Mouse (Mus musculus) heart, adult 2 months (tissue): Measurements from ENCODE around the gene Gtf2h3. TPM values are rescaled to one million over a fixed set of nuclear protein-coding genes. Genes with fewer than 3 reads are reported as not detected.

Experiments used
- DNase-seq, 2 experiments: peaks; one replicate each; pipeline ENCODE4 v3.0.0; 2021
- H3K27ac ChIP-seq: fragments of 200-600 bp; 2 replicates; pipeline ENCODE4 v1.8.1; 2022
- H3K27me3 ChIP-seq: fragments of 200-500 bp; 2 replicates; pipeline ENCODE4 v1.6.1; 2012; ENCODE audit warnings: mild to moderate bottlenecking, low read length, inconsistent platforms, mixed read lengths; ENCODE audit not compliant: control insufficient read depth, insufficient read depth
- H3K36me3 ChIP-seq: fragments of 200-500 bp; 2 replicates; pipeline ENCODE4 v1.6.1; 2012; ENCODE audit warnings: low read length, inconsistent platforms; ENCODE audit not compliant: control insufficient read depth, insufficient read depth
- H3K4me1 ChIP-seq: fragments of 200-500 bp; 2 replicates; pipeline ENCODE4 v1.6.1; 2011; ENCODE audit warnings: low read length; ENCODE audit not compliant: control insufficient read depth, insufficient read depth
- H3K4me3 ChIP-seq: fragments of 200-600 bp; 2 replicates; pipeline ENCODE4 v1.8.1; 2022
- H3K79me2 ChIP-seq: fragments of 200-500 bp; replicated peaks from 2 replicates; pipeline ENCODE4 v1.6.1; 2012; ENCODE audit warnings: mild to moderate bottlenecking, inconsistent platforms, low read length, moderate library complexity, mixed read lengths; ENCODE audit not compliant: control insufficient read depth, insufficient read depth
- H3K9ac ChIP-seq: fragments of 200-500 bp; 2 replicates; pipeline ENCODE4 v1.6.1; 2012; ENCODE audit warnings: low read depth, mild to moderate bottlenecking, control low read depth, inconsistent platforms, low read length, mixed read lengths
- CTCF ChIP-seq: fragments of 200-600 bp; IDR thresholded peaks from 2 replicates; pipeline ENCODE4 v1.8.1; 2022; ENCODE audit warnings: antibody characterized with exemption, mild to moderate bottlenecking, moderate library complexity
- EP300 ChIP-seq: fragments of 200-500 bp; IDR thresholded peaks from 2 replicates; pipeline ENCODE4 v1.6.1; 2011; ENCODE audit warnings: low read depth, low read length, control low read depth; ENCODE audit not compliant: insufficient read depth
- POLR2A ChIP-seq: fragments of 200-500 bp; IDR thresholded peaks from 2 replicates; pipeline ENCODE4 v1.6.1; 2011; ENCODE audit warnings: mild to moderate bottlenecking, low read depth, low read length, control low read depth; ENCODE audit not compliant: insufficient read depth
- whole genome bisulfite sequencing: fragments of 180-500 bp; shearing (Covaris S2); methylation state at CpG from one replicate; pipeline ENCODE4 v1.1.7; 2018; 5-methylcytosine and 5-hydroxymethylcytosine counted together
- intact Hi-C: fragments of 180-260 bp; cut with DNase I; formaldehyde crosslinking; loops from one replicate; pipeline ENCODE4 v1.15.1; 2025
- polyA plus RNA-seq: library from polyadenylated mRNA; depleted of rRNA; stranded (reverse); fragments of >200 nt; gene quantifications from 2 replicates; pipeline ENCODE4 v1.2.3, GENCODE M21; 2012
- total RNA-seq, 2 experiments: library from RNA; stranded (reverse); gene quantifications; 2 replicates each; pipeline ENCODE4 v1.2.3; 2021

Gtf2h3 gene
- total and polyA plus RNA-seq, 3 experiments: 19.4 to 29.0 (median 20.4) TPM

DNA sequence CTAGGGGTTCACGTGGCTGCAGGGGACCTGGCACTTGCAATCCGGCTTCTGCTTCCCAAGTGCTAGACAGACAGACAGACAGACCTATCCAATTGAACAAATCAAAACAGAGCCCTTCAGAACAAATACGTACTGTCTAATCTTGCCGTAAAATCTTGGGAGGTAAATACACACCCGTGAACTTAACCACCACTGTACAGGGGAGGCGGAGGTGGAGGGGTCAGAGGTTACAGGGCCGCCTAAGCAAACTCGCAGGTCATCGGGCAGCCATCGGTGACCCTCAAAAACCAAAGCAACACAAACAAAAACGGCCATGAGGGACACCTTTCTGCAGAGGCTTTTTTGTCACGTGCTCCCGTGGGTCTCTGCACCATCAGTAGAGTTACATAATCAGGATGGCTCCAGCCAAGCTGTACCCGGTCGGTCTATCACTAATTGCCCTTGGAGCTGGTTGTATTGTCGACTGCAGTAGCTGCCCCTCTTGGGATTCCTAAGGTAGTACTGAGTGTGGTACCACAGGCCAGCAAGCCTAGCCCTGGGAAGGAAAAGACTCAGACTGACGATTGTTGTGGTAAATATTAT is 26.2 kb downstream of the Gtf2h3 start:
- H3K4me3 ChIP-seq: no peak overlapping the region
- no peaks in the 10 kb centered on the region for H3K79me2 ChIP-seq
- H3K36me3 ChIP-seq: no peaks in the 10 kb centered on the region
- intact Hi-C loops: no loop called here
- H3K27ac ChIP-seq: no peak overlapping the region
- no peaks in the 10 kb centered on the region for H3K27me3 ChIP-seq
- H3K9ac ChIP-seq: no peak overlapping the region
- no peak for DNase-seq
- no peaks in the 10 kb centered on the region for H3K4me1 ChIP-seq
- TF ChIP-seq EP300 (no peak), CTCF (no peak), POLR2A (no peak)
- WGBS: 78% methylated on average over 17 of the region's 17 CpGs

DNA sequence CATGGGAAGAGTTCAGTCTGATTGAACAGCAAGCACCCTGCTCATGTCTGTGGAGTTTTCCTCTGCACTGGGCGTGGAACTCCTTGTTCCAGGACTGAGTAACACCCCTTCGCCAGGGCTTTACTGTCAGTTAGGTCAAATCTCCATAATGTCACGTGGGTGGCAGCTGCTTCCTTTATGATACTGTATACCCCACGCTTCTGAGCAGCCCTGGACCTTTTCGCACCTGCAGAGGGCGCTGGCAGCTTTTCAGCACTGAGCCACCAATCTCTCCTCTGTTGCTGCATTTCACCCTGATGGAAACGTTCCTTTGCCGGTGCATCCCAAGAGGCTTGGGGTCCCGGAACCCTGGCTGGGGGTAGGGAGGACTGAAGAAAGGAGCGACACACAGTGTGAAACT is 32.0 kb downstream of the Gtf2h3 start:
- Histone ChIP-seq H3K9ac (no peak overlapping the region), H3K36me3 (no peaks in the 10 kb centered on the region), H3K79me2 (no peaks in the 10 kb centered on the region), H3K27ac (no peak overlapping the region), H3K4me1 (no peaks in the 10 kb centered on the region), H3K27me3 (no peaks in the 10 kb centered on the region), H3K4me3 (no peak overlapping the region)
- TF ChIP-seq CTCF: peak; percentile 17; the same call in 1 of the 2 replicates
- no peak for TF ChIP-seq EP300
- no peak for DNase-seq
- intact Hi-C loops: no loop called here
- 76% methylated on average over 10 of the region's 10 CpGs for WGBS

- Histone ChIP-seq H3K4me1 (no peaks in the 10 kb centered on the region), H3K36me3 (no peaks in the 10 kb centered on the region), H3K27ac (peak overlapping the region; percentile 31; the same call in 1 of the 2 replicates), H3K79me2 (no peaks in the 10 kb centered on the region), H3K27me3 (no peaks in the 10 kb centered on the region), H3K9ac (no peak overlapping the region), H3K4me3 (no peak overlapping the region)
- WGBS: 41% methylated on average over 11 of the region's 11 CpGs
- no peak for DNase-seq
- TF ChIP-seq POLR2A (no peak), CTCF (no peak), EP300 (no peak)
- intact Hi-C loops: no loop called here
Measured at GRCm38 (mm10) chr5:124614709-124615108, 35.8 kb downstream of the Gtf2h3 start.

DNA sequence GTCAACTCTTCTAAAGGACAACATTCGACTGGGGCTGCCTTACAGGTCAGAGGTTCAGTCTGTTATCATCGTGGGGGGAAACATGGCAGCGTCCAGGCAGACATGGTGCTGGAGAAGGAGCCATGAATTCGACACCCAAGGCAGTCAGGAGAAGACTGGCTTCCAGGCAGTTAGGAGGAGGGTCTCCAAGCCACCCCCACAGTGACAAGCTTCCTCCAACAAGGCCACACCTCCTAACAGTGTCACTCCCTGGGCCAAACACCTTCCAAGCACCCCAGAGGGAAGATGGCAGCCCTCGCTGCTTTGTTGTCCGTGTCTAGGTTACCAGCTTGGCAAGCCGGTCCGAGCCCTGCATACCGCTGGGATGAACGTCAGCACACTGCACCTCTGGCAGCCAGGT is 39.8 kb downstream of the Gtf2h3 start:
- intact Hi-C loops: no loop called here

DNA sequence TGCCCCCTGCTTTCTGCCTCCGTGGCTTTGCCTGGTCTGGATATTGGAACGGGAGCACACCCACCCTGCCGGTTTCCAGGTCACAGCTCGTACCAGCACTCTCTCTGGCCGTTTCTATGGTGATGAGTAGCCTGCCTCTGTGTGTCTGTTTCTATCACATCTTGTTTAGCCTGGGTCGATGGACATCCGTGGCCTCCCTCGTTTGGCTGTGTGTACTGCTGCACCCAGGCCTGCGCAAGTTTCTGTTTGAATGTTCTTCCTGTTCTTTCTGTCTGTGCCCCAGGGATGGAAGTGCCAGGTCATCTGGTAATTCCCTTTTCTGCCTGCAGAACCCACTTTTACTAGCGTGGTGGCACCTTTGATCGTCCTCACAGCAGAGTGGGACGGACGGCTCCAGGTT is 42.4 kb downstream of the Gtf2h3 start:
- TF ChIP-seq POLR2A: no peak
- no peak for TF ChIP-seq EP300
- no peak for TF ChIP-seq CTCF
- intact Hi-C loops: no loop called here

More for the DNA sequence above, 39.8 kb downstream of the Gtf2h3 start:
- no peak for DNase-seq
- no peaks in the 10 kb centered on the region for H3K27me3 ChIP-seq
- no peak overlapping the region for H3K9ac ChIP-seq
- H3K79me2 ChIP-seq: no peaks in the 10 kb centered on the region
- TF ChIP-seq CTCF (no peak), POLR2A (no peak), EP300 (no peak)
- no peaks in the 10 kb centered on the region for H3K36me3 ChIP-seq
- WGBS: 78% methylated on average over 10 of the region's 10 CpGs
- no peaks in the 10 kb centered on the region for H3K4me1 ChIP-seq
- H3K27ac ChIP-seq: no peak overlapping the region
- no peak overlapping the region for H3K4me3 ChIP-seq

DNA sequence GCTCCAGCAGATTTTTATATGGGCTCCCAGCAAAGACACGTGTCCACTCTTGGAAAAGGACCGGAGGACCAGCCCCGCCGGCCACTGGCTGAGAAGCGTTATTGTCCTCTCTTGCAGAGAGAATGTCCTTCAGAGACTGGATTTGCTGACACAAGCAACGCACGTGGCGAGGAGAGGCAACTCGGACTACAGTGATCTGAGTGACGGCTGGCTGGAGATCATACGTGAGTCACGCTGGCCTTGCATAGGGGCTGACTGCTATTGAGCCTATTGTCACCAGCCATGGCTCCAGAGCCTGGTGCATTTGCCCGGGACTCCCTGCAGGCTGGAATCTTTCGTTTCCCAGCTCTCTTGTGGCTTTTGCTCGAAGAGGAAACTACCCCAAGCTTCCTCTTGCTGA is 44.0 kb downstream of the Gtf2h3 start:
- H3K4me1 ChIP-seq: no peaks in the 10 kb centered on the region
- H3K36me3 ChIP-seq: no peaks in the 10 kb centered on the region
- H3K27ac ChIP-seq: no peak overlapping the region
- H3K9ac ChIP-seq: no peak overlapping the region
- H3K79me2 ChIP-seq: no peaks in the 10 kb centered on the region
- no peaks in the 10 kb centered on the region for H3K27me3 ChIP-seq
- H3K4me3 ChIP-seq: no peak overlapping the region
- WGBS: 76% methylated on average over 15 of the region's 15 CpGs
- no peak for DNase-seq
- no peak for TF ChIP-seq POLR2A
- TF ChIP-seq CTCF: no peak
- TF ChIP-seq EP300: no peak
- intact Hi-C loops: no loop called here

More for the DNA sequence above, 42.4 kb downstream of the Gtf2h3 start:
- no peak overlapping the region for H3K4me3 ChIP-seq
- H3K9ac ChIP-seq: no peak overlapping the region
- no peaks in the 10 kb centered on the region for H3K79me2 ChIP-seq
- no peak overlapping the region for H3K27ac ChIP-seq
- no peak for DNase-seq
- WGBS: 75% methylated on average over 13 of the region's 13 CpGs
- H3K4me1 ChIP-seq: no peaks in the 10 kb centered on the region
- H3K27me3 ChIP-seq: no peaks in the 10 kb centered on the region
- no peaks in the 10 kb centered on the region for H3K36me3 ChIP-seq
